Comparison of ENCODE assay signal across 8 mouse cellular contexts in the genomic region with DNA sequence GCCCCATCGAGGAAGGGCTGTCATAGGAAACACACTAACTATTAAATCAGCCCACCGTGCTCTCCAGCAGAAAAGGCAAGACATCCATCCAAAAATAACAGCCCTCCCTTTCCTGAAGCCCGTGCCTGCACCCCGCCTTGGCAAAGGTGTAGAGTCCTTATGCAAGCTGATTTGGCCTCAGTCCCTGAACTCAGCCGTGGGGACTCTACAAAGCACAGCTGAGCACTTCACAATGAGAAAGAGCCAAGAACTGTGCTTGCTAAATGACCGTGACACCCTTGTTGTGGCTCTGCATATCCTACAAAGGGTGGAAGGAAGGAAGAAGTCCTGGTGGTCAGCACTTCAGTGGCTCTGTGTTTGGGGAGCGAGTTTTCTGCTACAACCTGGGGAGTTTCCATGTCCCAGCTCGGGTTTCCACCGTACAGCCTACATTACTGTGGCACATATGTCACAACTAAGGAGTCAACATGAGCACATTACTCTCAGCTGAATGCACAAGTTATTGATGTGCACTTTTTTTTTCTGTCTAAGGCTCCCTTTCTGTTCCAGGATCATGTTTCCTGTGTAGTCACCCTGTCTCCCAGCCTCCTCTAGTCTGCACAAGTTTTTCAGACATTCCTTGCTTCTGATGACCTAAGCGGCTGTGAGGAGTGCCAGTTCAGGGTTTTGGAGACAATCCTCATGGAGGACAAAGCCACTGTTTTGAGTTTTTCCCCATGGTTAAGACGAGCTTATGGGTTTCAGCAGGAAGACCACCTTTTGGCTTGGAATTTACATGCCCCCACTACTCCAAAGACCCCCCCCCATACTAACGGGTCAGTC.
DNase-seq lines count a peak whose midpoint lies in the region; ATAC-seq and TF ChIP-seq lines count a peak whose summit lies in the region.

No protein-coding gene starts in this region.

- peak; percentile 43 to 45 for DNase-seq in left cerebral cortex, postnatal 36 days (ENCODE audit: low spot score in 2 of 2)
- DNase-seq in left cerebral cortex, adult 11 months (ENCODE audit: low spot score): no peak
- DNase-seq in cerebellum, adult 9-10 months: peak; percentile 95
- DNase-seq in gastrocnemius, adult 2 months: peak; percentile 90
- peak; percentile 74 for DNase-seq in lung, adult 2 months
- peak; percentile 63 for DNase-seq in retina, postnatal 1 day
- no peak for DNase-seq in thymus, postnatal 4 days

- peak overlapping the region; percentile 89 for H3K27ac ChIP-seq in gastrocnemius, adult 2 months
- H3K27ac ChIP-seq in hindbrain, embryonic 12.5 days: peak overlapping the region; percentile 73

- peak overlapping the region; percentile 52 for H3K4me3 ChIP-seq in gastrocnemius, adult 2 months
- no peak overlapping the region for H3K4me3 ChIP-seq in hindbrain, embryonic 12.5 days
- no peak overlapping the region for H3K4me3 ChIP-seq in lung, adult 2 months (replicated peaks; ENCODE audit: extremely low read depth, low read depth, low read length)

- WGBS in hindbrain, embryonic 12.5 days: 26% methylated on average over 12 of the region's 12 CpGs
- WGBS in lung, adult 2 months: 20% methylated on average over 12 of the region's 12 CpGs

- intact Hi-C loops in left cerebral cortex, postnatal 36 days (cut with DNase I): loop anchor here (10.0 kb wide), 1 partner anchor 242 kb away; no protein-coding TSS in a partner anchor
- intact Hi-C loops in gastrocnemius, adult 2 months (cut with DNase I): loop anchor here (10.0 kb wide), 1 partner anchor 242 kb away; no protein-coding TSS in a partner anchor

- TF ChIP-seq CTCF in gastrocnemius, adult 2 months (IDR thresholded peaks at IDR 0.05): no peak
- TF ChIP-seq CTCF in lung, adult 2 months (IDR thresholded peaks at IDR 0.05; ENCODE audit: insufficient read depth, low read length): no peak

- H3K36me3 ChIP-seq in hindbrain, embryonic 12.5 days: no peaks in the 10 kb centered on the region; the same call in 1 of the 2 replicates

- no peaks in the 10 kb centered on the region for H3K9me3 ChIP-seq in hindbrain, embryonic 12.5 days (replicated peaks)

- no peak overlapping the region for H3K9ac ChIP-seq in hindbrain, embryonic 12.5 days

- H3K4me1 ChIP-seq in hindbrain, embryonic 12.5 days: peaks cover 85% of the 10 kb centered on the region
- peaks cover 22% of the 10 kb centered on the region for H3K4me1 ChIP-seq in lung, adult 2 months (ENCODE audit: control insufficient read depth, insufficient read depth, low read length)

- no peak for TF ChIP-seq POLR2A in lung, adult 2 months (IDR thresholded peaks at IDR 0.05; ENCODE audit: borderline replicate concordance, extremely low read depth, low read depth, low read length)

- H3K27me3 ChIP-seq in hindbrain, embryonic 12.5 days: no peaks in the 10 kb centered on the region

- no peak overlapping the region; the same call in 1 of the 2 replicates for H3K4me2 ChIP-seq in hindbrain, embryonic 12.5 days (replicated peaks)

- no peak for ATAC-seq in hindbrain, embryonic 12.5 days (ENCODE audit: low FRiP score)

Comparison
In these comparisons a context has a peak if more than half of its experiments do, and no peak if none do; other contexts are left out.
1. DNase-seq: peak in left cerebral cortex, postnatal 36 days (2 of 2), cerebellum, adult 9-10 months (single experiment), gastrocnemius, adult 2 months (single experiment), lung, adult 2 months (single experiment) and retina, postnatal 1 day (single experiment); none in left cerebral cortex, adult 11 months (single experiment) and thymus, postnatal 4 days (single experiment).